Mouse (Mus musculus) kidney, postnatal 25 days (tissue): ENCODE measurements around the gene Nlrp6.
A peak's percentile ranks its signal among the peaks of the same experiment; 100 is the strongest.
"Not testable (repeated sequence)": the region's sequence is repeated elsewhere in the genome, so short reads cannot be mapped to it uniquely, and the experiment has no call there.

Source experiments
- DNase-seq, 2 experiments: peaks; one replicate each; pipeline ENCODE4 v3.0.0; 2021; ENCODE audit warnings: mixed read lengths in 2 of 2

The Nlrp6 gene

DNA sequence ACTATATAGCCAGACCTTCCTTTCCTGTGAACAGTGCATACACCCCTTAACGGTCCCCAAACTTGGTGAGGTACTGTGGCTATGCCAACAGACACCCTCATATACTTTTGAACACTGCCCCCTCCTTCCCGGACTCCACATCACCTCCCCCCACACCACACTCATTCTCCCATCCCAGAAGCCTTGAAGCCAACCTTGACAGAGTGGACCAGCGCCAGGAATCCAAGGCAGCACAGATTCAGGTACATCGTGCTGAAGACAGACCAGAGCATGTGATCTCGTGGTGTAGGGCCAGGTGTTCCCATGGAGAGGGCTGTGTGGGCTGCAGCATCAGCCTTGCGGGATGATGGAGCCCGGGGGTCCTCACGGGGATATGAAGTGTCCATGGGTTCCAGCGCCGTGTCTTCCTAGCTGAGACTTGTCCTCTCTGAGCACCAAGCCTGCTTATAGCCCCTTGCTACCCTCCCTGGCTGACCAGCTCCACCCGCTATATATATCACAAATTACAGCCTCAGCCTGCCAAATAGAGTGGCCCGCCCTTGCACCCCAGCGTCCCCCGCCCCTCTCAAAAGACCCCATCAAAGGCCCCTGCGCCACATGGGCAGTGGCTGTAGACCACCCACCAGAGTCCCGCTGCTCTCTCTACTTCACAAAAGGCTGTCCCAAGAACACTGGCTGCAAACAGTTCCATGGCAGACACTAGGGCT, 29.3 kb downstream of the Nlrp6 start, which contains the start of gene Ifitm5:
Gene Ifitm5, minus strand, starts transcription at position 468 of the 707 bp plus-strand sequence.
- no peak for DNase-seq

DNA sequence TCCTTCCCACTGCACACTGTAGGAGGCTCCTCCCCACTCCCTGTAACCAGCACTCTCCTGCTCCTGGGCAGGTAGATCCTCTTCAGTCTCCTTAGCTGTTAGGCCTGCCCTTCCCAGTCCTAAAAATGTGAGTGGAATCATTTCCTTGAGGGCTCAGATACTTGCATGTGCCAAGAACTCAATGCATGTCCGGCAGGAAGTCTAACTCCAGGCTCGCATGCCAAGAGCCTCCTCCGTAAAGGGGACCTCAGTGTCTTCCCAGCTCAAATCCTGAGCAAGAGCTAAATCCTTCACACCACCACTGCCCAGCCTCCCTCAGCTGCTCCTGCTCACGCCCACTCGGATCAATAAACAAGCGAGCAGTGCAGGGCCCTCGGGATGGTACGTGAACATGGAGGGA, 30.3 kb downstream of the Nlrp6 start:
- DNase-seq = peak; percentile 64 to 84

GRCm38 (mm10) chr7:140951765-140952164, 31.1 kb downstream of the Nlrp6 start:
- DNase-seq = no peak

DNA sequence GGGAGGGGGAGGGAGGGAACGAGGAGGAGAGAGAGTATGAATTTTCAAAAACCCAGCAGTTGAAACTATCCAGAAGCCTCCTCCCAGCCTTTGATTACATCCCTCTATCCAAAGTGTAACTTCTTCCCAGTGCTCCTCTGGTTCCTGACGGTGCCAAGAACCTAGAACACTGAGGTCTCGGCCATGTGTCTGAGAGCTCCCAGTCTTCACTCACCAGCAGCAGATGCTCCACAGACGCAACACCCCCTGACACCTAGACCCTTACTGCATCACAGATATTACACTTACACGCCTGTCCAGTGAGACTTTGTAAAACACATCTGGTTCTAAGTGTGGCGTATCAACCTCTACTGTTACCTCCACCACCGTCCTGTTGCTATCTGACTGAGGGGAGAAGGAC, 31.7 kb downstream of the Nlrp6 start:
- DNase-seq = no peak

DNA sequence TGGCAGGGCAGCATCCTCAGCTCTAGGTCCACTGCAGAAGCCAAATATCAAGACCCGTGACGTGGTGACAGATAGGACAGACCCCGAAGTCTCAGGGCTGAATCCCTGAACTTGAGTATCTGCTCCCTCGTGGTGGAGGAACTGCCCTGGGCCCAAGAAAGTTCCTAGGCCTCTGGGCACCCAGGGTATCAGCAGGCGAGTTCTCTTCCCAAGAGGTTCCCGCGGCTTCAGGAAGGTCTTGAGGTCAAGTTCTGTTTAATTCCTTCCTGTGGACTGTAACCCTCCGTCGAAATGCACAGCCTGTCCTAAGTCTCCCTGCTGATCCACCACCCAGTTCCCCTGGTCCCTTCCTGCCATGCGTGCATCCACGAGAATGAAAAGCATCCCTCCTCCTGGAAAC, 32.4 kb downstream of the Nlrp6 start:
- DNase-seq = no peak

- DNase-seq = no peak
These were observed 33.4 kb downstream of the Nlrp6 start for GRCm38 (mm10) chr7:140953800-140954732.

GRCm38 (mm10) chr7:140954733-140955071, 34.0 kb downstream of the Nlrp6 start:
- DNase-seq = peak in 1 of 2 experiments; percentile 36

DNA sequence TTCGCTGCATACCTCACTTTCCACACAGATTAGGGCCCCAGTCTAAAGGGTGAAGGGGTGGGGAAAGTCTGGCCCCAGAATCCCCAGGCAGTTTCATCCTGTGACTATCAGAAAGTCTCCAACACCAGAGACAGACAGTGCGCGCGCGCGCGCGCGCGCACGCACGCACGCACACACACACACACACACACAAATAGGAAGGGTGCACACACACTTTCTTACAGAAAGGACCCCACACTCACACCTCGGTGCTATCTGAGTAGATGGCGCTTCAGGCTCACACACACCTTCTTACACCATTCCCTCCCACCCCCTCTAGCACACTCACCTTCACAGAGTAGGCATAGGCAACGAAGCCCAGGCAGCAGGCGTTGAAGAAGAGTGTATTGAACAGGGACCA, 34.6 kb downstream of the Nlrp6 start:
- DNase-seq = no peak

DNA sequence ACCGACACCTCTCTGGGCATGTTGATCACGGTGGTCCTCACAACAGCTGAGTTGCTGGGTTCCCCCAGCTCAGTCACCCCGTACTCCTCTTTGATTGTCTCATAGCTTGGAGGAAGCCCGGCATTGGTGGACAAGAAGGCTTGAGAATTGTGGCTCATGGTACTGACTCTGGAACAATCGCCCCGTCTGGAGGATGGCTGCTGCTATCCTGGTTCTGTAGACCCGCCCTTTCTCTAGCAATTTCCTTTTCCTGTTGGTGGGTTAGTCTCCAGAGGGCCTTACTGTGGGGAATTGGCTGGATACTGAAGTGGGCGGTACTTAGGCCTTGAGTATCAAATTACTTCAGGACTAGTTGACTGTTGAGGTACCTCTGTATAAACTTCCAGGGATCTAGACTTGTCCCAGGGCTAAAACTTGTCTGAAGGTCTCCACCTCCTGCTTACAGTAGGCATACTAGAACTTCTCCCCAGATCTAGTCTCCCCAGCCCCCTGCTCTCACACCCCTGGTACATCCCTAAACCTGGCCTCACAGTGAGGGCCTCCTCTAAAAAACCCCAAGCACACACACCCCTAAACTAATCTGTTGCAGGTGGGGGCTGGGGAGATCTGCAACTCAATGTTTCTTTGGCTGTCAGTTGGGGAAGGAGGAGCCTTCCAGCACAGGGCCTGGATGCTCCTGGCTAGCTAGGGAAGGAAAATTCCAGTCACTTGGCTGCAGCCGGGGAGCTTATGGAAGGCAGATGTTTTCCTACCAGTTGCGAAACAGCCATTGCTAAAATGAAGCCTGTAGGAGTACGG, 35.3 kb downstream of the Nlrp6 start, which contains the start of the genes Gm45717 and Ifitm2:
Gene Gm45717, minus strand, starts transcription at position 180 of the 798 bp plus-strand sequence.
Gene Ifitm2, minus strand, starts transcription at position 230 of the 798 bp plus-strand sequence.
- DNase-seq = peak; percentile 91

- no peak for DNase-seq
These were observed 35.8 kb downstream of the Nlrp6 start for GRCm38 (mm10) chr7:140956556-140956869.

DNA sequence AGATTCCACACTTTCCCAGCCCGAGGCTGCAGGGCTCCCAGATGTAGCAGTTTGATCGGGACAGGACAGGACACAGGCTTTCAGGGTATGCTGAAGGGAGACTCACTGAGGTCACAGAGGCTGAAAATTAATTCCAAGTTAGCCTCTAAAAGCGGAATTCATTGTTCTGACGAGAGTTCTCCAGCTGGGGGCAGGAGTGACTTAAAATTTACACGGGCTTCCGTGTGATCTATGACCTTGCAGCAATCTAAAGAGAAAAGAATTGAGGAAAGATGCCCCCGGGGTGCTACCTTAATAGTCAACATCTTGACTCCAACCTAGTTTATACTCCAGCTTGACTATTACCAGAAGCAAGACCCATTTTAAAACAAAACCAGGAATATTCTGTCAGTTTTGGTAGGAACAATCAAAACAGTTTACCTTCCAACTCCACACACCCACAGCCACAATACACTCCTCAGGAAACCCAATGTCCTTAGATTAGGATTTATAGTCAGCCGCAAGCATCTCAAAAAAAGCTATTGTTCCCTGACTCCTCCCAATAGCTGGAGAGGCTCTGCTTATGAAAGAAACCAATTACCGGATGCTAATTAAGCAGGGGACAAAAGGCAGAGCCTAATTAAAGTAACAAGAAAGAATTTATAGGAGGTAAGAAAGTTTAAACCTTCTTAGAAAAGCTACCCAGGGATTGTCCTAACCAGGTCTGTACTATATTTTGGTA, 38.6 kb downstream of the Nlrp6 start:
- peak; percentile 70 to 79 for DNase-seq

DNA sequence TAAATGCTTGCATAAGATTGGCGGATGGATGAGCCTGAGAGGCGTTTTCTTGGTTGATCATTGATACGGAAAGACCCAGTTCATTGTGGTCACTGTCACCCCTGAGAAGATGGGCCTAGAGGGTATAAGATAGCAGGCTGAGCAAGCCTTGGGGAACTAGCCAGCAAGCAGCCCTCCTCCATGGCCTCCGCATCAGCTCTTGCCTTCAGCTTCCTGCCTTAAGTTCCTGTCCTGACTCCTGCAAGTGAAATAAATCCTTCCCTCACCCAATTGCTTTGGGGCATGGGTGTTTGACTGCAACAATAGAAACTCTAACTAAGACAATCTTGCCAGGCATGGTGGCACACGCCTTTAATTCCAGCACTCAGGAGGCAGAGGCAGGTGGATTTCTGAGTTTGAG, 39.3 kb downstream of the Nlrp6 start:
- DNase-seq = no peak

GRCm38 (mm10) chr7:140961416-140961815, 40.7 kb downstream of the Nlrp6 start:
- DNase-seq = no peak

DNA sequence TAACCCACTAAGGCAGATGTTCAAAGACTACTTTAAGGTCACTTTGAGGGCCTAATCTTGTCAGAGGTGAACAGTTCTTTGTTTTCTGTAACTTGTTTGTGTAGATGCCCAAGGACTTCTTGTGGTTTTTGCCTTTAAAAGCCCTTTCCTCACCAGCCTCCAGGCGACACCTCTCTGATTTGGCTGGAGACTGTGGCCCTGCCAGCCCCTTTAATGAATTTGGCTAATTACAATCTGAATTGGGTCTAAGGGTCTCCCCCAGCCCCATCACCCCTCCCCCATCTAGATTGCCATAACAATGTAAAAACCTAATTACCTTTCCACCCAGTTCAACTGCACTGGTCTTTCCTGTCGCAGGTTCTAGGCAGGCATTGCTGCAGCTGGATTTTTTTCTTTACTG, 42.0 kb downstream of the Nlrp6 start:
- no peak for DNase-seq

- no peak for DNase-seq
These were observed 46.2 kb downstream of the Nlrp6 start, which contains the start of gene Ifitm1 for GRCm38 (mm10) chr7:140966921-140967320. Ifitm1 (plus strand) TSS chr7:140967221.

DNA sequence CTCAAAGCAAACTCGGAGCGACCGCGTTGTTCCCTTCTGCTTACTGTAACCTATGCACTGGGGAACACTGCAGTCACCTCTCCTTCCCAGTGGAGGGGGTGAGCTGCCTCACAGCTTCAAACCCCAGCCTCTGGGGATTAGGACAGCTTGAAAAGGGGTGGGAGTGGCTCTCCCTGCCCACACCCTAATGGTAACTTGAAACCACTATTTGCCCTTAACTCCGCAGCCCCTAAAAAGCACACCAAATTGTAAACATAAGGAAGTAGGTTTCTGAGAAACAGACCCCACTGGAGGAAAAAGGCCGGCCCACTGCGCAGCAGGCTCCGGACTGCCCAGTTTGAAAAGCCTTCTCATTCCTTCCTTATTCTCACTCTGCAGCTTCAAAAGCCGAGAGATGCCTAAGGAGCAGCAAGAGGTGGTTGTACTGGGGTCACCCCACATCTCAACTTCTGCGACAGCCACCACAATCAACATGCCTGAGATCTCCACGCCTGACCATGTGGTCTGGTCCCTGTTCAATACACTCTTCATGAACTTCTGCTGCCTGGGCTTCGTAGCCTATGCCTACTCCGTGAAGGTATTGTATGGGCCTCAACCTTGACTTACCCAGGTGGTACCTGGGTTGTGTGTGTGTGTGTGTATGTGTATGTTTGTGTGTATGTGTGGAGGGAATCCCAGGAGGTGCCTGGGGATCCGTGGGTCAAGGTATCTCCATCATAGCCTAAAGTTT, 47.3 kb downstream of the Nlrp6 start:
- DNase-seq = no peak

- DNase-seq = not testable (repeated sequence)
These were observed 48.0 kb downstream of the Nlrp6 start for GRCm38 (mm10) chr7:140968710-140969109.

GRCm38 (mm10) chr7:140970931-140971330, 50.2 kb downstream of the Nlrp6 start:
- DNase-seq = no peak

- peak; percentile 32 to 60 for DNase-seq
These were observed 50.9 kb downstream of the Nlrp6 start for GRCm38 (mm10) chr7:140971479-140972171.

GRCm38 (mm10) chr7:140973396-140974165, 52.9 kb downstream of the Nlrp6 start:
- DNase-seq = no peak
